Mouse (Mus musculus) cortical plate, adult 2 months (tissue): Measurements from ENCODE around the gene Ctsw.

Experiments used
- CTCF ChIP-seq: fragments of 200-500 bp; IDR thresholded peaks from 2 replicates; pipeline ENCODE4 v1.5.1; 2011; ENCODE audit warnings: mild to moderate bottlenecking, control low read depth, low read length; ENCODE audit not compliant: insufficient read depth; ENCODE audit errors: extremely low read depth
- POLR2A ChIP-seq: fragments of 200-500 bp; IDR thresholded peaks from 2 replicates; pipeline ENCODE4 v1.6.1; 2011; ENCODE audit warnings: mild to moderate bottlenecking, low read length, control low read depth; ENCODE audit not compliant: insufficient read depth; ENCODE audit errors: extremely low read depth

GRCm38 (mm10) chr19:5461411-5461810 is 6.9 kb downstream of the Ctsw start:
- no peak for TF ChIP-seq CTCF
- no peak for TF ChIP-seq POLR2A
